Mouse (Mus musculus) erythroblast, embryonic 14.5 days (primary cell): ENCODE measurements around the gene Foxe3.

Experiments
- GATA1 ChIP-seq: IDR thresholded peaks from 2 replicates; pipeline ENCODE4 v1.6.1; 2012; ENCODE audit warnings: low read length, inconsistent platforms, mixed read lengths
- TAL1 ChIP-seq: IDR thresholded peaks from 3 replicates; pipeline ENCODE4 v1.6.1; 2012; ENCODE audit warnings: low read length, inconsistent platforms, mixed read lengths

- no peak for TF ChIP-seq GATA1
- no peak for TF ChIP-seq TAL1
Observed at GRCm38 (mm10) chr4:114899885-114900284, 25.9 kb downstream of the Foxe3 start.
